Mouse (Mus musculus) spleen, embryonic (tissue): ENCODE measurements around the gene Ttc7b.

Source experiments
- CTCF ChIA-PET: fragments of 350-600 bp; sonication (Branson Sonifier 250); formaldehyde crosslinking; loops from one replicate; lab custom pipeline; 2022; lab: Charles Lee

Ttc7b gene

GRCm38 (mm10) chr12:100392466-100392865, 128.2 kb downstream of the Ttc7b start:
- CTCF ChIA-PET, result interaction anchor here (0.6 kb wide), 1 partner anchor 360 kb away, joined by 4 read pairs; no protein-coding TSS in a partner anchor

GRCm38 (mm10) chr12:100391890-100392289, 128.7 kb downstream of the Ttc7b start:
- CTCF ChIA-PET, result no interaction called here

DNA sequence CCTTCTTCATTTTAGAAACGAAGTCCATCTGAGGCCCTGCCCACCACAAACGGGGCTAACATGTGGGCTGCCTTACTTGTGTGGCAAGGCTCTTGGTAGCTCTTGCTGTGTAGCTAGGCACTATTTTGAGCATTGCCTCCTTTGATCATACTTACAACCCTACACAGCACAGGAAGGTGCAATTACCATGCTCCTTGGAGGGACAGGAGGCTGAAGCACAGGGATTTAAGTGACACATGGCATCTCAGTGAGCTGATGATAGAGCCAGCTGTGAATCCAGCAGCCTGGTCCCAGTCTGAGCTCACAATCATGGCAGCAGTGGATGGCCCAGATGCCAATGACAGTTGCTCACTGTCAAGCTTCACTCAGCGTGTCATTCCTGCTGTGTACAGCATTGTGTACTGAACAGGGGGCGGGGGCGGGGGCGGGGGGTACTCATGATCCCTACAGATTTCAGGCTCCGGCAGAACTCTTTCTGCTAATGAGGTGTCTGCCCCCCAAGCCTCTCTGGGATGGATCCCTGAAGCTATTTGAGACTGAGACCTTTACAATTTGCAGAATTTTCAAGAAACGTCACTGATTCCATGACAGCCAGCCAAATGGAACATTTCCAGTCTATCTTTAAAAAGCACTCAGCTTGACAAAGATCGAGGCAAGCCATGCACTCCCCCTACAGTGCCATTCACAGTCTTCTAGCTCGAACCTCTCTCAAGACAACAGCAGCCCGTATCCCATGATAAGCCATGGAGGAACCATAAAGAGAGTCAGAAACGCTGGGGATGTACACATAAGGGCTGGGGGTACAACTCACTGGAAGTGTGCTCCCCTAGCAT, 130.5 kb downstream of the Ttc7b start:
- CTCF ChIA-PET, result no interaction called here

DNA sequence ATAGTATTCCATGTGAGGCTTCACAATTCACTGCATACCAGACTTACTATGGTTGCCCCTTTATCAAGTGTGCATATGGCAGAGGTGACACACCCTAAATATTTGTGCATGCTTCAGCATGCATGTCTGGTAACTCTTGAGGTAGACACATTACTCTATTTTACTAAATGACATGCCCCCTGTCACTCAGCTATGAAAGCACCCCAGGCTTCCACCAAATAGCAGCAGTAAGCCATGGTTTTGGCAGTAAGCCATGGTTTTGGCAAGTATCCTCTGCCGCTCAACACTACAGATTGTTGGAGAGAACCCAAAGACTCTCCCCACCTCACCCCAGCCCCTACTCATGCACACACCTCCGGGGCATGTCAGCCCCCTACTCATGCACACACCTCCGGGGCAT, 134.4 kb downstream of the Ttc7b start:
- CTCF ChIA-PET, result interaction anchor here (0.7 kb wide), 1 partner anchor 73 kb away, joined by 3 read pairs; no protein-coding TSS in a partner anchor

DNA sequence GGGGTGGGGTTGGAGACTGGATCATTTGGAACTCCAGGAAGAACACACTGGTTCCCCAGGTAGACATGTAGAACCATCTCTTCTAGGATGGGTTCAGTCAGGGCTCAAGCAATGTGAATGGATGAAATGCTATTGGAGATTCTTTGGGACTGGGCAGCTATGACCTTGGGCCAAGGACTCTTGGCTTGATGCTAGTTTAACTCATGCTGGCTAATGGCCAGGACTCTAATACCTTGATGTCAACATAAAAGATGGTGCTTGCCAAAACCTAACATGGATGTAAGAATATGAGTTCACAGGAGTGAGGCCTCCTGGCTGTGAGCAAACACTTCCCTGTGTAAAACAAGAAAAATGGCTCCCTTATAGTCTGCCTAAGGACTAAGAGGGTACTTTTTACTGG, 138.1 kb downstream of the Ttc7b start:
- CTCF ChIA-PET, result no interaction called here

DNA sequence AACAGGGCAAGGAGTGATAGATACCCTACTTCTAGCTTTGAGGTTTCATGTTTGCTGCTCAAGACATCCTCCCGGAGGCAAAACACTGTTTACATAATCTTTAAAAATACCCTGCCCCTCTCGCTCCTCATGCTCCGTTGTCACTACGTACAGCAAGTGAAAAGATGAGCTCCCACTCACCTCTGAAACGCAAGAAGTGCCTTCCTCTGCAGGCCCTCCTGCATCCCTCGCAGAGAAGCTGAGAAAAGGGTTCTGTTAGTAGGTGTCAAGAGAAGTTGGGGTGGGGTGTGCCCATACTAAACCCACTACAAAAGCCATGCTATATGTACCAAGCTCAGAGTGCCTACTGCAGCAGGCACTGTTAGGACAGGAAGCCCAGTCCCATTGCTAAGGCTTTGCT, 138.7 kb downstream of the Ttc7b start:
- CTCF ChIA-PET, result no interaction called here

DNA sequence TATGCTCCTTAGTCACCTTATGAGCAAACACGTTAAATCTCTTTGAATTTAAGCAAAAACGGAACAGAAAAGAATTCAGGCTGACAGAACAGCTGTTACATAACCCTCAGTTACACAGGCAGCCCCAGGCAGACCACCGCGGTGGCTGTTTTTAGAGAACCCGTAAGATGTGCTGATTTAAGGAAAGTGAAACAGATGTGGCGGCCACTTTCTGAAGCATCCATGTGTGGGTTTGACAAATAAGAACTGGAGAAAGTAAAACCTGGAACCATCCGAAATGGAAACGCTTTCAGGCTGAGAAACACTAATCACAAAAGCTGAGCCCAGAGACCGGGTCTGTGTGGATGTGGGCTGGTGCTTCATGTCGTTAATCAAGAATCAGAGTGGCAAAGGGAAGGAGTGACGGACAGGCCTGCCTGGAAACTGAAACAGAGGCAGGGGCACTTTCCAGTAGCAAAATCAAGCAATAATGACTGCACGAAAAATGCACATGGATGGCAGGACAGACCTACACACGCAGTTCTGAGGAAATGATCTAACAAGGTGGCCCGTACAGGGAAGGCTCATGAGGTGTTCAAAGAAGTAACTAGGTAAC, 139.8 kb downstream of the Ttc7b start:
- CTCF ChIA-PET, result no interaction called here

GRCm38 (mm10) chr12:100379833-100380232, 140.8 kb downstream of the Ttc7b start:
- CTCF ChIA-PET, result interaction anchor here (0.7 kb wide), 1 partner anchor 27 kb away, joined by 4 read pairs; no protein-coding TSS in a partner anchor

DNA sequence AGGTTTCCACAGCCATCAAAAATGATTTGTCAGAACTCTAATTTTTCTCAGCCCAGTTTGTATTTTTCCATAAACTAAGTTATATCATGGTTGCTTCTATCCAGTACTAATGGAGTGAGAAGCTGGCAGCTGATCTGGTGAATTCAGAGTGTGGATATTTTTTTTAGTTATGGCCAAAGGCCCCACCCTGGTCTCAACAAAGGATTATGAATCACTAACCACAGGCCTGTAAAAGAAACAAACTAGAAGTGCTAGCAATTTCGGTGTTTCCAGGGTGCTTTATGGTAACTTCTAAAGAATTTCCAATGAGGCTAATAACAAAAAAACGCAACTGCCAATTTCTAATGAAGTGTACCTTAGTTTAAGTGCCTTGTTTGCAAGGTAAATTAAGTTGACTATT, 142.4 kb downstream of the Ttc7b start:
- CTCF ChIA-PET, result interaction anchor here (0.7 kb wide), 1 partner anchor 579 kb away, joined by 3 read pairs; no protein-coding TSS in a partner anchor

- CTCF ChIA-PET, result no interaction called here
Measured at GRCm38 (mm10) chr12:100377791-100378190, 142.8 kb downstream of the Ttc7b start.

DNA sequence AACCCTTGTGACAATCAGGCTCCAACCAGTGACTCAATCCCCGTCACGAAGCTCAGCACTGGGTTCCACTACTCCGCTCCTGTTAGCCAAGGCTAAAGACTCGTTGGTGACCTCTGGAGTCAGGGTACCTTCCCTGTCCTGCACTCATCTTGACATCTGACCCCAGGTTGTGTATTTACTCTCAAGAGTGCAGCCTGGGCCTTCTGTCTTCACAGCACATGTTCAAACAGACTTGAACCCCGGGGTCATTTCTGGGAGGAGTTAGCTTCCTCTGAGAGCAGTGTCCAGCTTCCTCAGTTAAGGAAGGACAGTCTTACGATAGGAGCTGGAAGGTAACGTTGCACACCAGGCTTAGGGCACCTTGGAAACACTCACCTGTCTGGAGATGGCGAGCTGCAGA, 144.8 kb downstream of the Ttc7b start:
- CTCF ChIA-PET, result no interaction called here

- CTCF ChIA-PET, result no interaction called here
Measured at GRCm38 (mm10) chr12:100372785-100373184, 147.8 kb downstream of the Ttc7b start.

GRCm38 (mm10) chr12:100372015-100372414, 148.6 kb downstream of the Ttc7b start:
- CTCF ChIA-PET, result interaction anchor here (1.1 kb wide), 1 partner anchor 28 kb away, joined by 3 read pairs; no protein-coding TSS in a partner anchor

DNA sequence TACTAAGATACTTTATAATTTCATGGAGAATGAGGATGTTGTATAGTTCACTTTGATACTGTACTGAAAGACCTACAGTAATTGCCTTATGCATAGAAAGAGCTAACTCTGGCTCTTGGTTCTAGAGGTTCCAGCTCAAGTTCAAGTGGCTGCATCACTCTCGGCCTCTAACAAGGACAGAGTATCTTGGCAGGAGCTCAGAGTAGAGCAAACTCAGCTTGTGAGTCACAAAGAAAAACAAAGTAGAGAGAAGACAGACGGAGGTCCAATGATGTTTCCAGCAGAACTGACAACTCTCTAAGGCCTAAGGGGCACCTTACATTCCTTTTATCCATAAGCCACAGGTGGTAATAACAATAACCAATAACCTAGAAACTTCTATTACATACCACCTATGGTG, 150.8 kb downstream of the Ttc7b start:
- CTCF ChIA-PET, result no interaction called here

GRCm38 (mm10) chr12:100369220-100369619, 151.4 kb downstream of the Ttc7b start:
- CTCF ChIA-PET, result no interaction called here

DNA sequence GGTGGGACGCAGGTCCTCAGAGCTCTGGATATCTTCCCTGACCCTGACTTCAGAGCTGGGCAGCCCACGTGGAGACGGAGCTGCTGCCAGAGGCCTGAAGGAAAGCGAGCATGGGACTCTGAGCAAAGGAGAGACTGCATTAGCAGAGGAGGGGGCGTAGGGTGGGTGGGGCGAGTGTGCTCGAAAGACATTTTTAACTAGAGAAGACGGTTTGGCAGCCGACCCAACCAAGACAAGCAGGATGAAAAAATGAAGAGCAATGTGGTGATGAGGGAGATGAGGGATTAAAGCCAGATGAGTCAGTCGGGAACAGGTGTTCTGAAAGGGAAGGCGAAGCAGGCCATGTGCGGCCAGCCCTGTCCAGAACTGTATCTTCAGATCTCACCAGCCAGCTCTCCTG, 159.3 kb downstream of the Ttc7b start:
- CTCF ChIA-PET, result no interaction called here

- CTCF ChIA-PET, result no interaction called here
Measured at GRCm38 (mm10) chr12:100358040-100358620, 162.5 kb downstream of the Ttc7b start.

DNA sequence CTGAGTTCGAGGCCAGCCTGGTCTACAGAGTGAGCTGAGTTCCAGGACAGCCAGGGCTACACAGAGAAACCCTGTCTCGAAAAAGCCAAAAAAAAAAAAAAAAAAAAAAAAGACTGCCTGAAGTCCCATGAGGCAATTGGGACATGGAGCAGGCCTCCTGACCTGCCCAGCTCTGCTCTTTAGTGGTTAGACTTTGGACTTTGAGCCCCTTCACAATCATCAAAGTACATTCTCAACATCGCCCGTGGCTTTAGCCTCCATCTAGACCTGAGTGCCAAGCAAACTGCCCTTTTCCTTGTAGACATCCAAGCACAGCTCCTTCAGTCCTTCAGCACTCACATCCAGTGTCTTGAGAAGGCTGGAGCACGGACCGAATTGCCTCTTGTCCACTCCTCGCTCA, 164.2 kb downstream of the Ttc7b start:
- CTCF ChIA-PET, result no interaction called here

GRCm38 (mm10) chr12:100355565-100355964, 165.1 kb downstream of the Ttc7b start:
- CTCF ChIA-PET, result interaction anchor here (0.5 kb wide), 2 partner anchors 176 to 291 kb away, joined by 4 to 5 read pairs; no protein-coding TSS in a partner anchor

- CTCF ChIA-PET, result no interaction called here
Measured at GRCm38 (mm10) chr12:100353954-100354353, 166.7 kb downstream of the Ttc7b start.

GRCm38 (mm10) chr12:100353075-100353782, 167.4 kb downstream of the Ttc7b start:
- CTCF ChIA-PET, result interaction anchor here (0.7 kb wide), 1 partner anchor 996 kb away, joined by 4 read pairs; no protein-coding TSS in a partner anchor
